Mouse (Mus musculus): ENCODE results near the gene Snai3. TPM values are rescaled to one million over a fixed set of nuclear protein-coding genes. Genes with fewer than 3 reads are reported as not detected.

The Snai3 gene
- polyA plus RNA-seq, 1 experiment from 2014 or later: 0.51 TPM

DNA sequence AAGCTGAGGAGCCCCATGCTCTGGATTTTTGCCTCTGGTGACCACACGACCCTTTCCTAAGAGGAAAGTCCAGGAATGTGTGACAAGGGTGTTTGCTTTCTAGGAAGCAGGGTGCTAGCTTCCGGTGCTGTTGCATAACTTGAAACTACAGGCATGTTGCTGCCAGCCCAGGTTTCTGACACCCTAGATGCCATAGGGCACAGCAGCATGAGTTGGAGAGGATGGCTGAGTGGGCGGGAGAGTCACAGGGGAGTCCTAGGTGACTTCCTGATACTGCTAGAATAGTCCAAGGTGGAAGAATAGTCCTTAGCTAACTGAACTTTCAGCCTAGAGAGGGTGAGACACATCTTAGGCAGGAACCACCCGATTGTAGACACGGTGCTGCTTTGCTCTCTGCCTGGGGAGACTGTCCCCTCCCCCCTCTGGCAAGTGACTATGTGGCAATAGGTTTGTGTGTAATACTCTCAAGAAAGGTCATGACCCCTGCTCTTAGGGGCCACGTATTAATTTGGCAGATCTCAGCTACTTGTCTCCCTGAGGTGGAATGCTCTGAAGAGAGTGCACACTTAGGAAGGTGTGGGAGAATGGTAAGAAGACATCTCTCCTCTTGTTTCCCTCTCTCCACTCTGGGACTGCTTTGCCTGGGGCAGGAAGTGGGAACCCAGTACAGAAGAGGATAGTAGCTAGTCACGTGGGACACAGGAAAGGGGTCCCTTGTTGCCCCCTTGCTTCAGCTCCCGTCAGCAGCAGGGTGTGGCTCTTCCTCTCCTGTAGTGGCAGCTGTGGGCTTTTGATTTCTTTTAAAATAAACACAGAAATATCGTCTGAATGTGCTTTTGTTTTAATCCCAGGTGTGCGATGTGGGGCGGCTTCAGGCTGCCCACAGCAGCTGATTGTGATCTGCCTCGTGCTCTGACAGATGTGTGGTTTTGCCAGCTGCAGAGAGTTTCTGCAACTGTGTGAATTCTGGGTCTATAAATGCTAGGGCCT lies 3.4 kb upstream of the Snai3 start:
- no peak overlapping the region for H3K27ac ChIP-seq (ENCODE audit: low read depth, low read length)
- H3K4me1 ChIP-seq (ENCODE audit: control insufficient read depth, insufficient read depth, low read length): peaks cover 9% of the 10 kb centered on the region; the same call in 1 of the 2 replicates
- peaks cover 21% of the 10 kb centered on the region for H3K27me3 ChIP-seq (ENCODE audit: control insufficient read depth, insufficient read depth, low read length)
- peaks cover 21% of the 10 kb centered on the region for H3K36me3 ChIP-seq (ENCODE audit: control insufficient read depth, insufficient read depth, low read length)
- no peak overlapping the region for H3K9ac ChIP-seq (ENCODE audit: low read depth, low read length)
- no peak for ATAC-seq (ENCODE audit: low FRiP score, low TSS enrichment)
- no peaks in the 10 kb centered on the region for H3K9me3 ChIP-seq (ENCODE audit: control insufficient read depth, low read length)
- WGBS: 60% methylated on average over 12 of the region's 12 CpGs
- H3K4me2 ChIP-seq (replicated peaks; ENCODE audit: low read depth, low read length): no peak overlapping the region
- no peak overlapping the region for H3K4me3 ChIP-seq (ENCODE audit: low read length)

DNA sequence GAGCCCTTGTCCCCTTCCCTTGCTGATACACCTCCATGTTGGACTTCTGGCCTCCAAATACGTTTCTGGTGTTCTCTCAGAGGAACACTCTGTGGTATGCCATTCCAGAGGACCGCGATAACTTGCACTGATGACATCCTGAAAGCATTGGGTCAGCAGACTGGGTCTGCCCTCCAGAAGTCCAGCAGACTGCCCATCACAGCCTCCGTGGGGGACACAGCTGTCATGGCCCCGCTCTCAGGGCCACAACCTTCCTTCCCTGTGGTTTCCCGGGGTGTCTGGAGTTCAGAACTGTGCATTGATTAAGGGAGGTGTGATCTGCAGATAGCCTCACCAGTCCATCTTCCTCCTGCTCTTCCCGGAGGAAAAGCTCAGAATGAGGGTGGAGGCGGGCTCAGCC lies 2.0 kb upstream of the Snai3 start:
- Histone ChIP-seq H3K4me1 (ENCODE audit: control insufficient read depth, insufficient read depth, low read length) (peaks cover 9% of the 10 kb centered on the region; the same call in 1 of the 2 replicates), H3K9ac (ENCODE audit: low read depth, low read length) (no peak overlapping the region), H3K4me2 (replicated peaks; ENCODE audit: low read depth, low read length) (no peak overlapping the region), H3K27me3 (ENCODE audit: control insufficient read depth, insufficient read depth, low read length) (peaks cover 26% of the 10 kb centered on the region), H3K27ac (ENCODE audit: low read depth, low read length) (no peak overlapping the region), H3K4me3 (ENCODE audit: low read length) (no peak overlapping the region), H3K36me3 (ENCODE audit: control insufficient read depth, insufficient read depth, low read length) (peaks cover 10% of the 10 kb centered on the region), H3K9me3 (ENCODE audit: control insufficient read depth, low read length) (no peaks in the 10 kb centered on the region)
- WGBS: 71% methylated on average over 8 of the region's 8 CpGs
- no peak for ATAC-seq (ENCODE audit: low FRiP score, low TSS enrichment)

DNA sequence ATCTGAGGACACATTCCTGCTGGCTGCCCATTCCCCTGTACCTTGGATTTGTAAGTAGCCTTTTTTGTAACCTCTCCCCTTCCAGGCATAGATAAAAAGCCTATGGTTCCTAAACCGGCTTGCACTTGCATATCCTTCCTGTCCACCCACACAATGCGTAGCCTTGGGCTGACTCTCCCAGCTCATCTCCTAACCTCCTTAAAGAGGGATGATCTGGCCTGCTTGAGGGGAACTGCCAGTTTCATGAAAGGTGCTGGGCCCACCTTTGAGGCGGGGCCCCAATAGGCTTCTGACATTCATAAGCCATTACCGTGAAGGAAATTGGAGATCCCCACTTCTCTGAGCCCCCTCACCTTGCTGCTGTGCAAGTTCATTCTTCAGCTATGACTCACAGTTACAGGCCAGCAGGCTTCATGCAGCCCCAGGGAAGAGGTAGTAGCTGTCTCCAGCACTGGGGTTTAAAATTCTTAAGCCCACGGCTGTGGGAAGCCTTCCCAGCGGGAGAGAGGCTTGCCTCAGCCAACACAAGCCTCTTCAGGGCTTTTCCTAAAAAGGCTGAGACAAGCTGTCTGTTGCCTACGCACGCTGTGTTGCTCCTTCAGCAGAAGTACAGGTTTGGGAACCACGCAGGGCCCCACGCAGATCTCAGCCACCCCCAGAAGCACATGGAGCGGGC lies 1.1 kb upstream of the Snai3 start:
- H3K27me3 ChIP-seq (ENCODE audit: control insufficient read depth, insufficient read depth, low read length): peaks cover 30% of the 10 kb centered on the region
- no peak overlapping the region for H3K9ac ChIP-seq (ENCODE audit: low read depth, low read length)
- H3K9me3 ChIP-seq (ENCODE audit: control insufficient read depth, low read length): no peaks in the 10 kb centered on the region
- 67% methylated on average over 11 of the region's 11 CpGs for WGBS
- no peak for ATAC-seq (ENCODE audit: low FRiP score, low TSS enrichment)
- no peak overlapping the region for H3K4me2 ChIP-seq (replicated peaks; ENCODE audit: low read depth, low read length)
- H3K4me1 ChIP-seq (ENCODE audit: control insufficient read depth, insufficient read depth, low read length): peaks cover 9% of the 10 kb centered on the region; the same call in 1 of the 2 replicates
- peaks cover under 1% of the 10 kb centered on the region for H3K36me3 ChIP-seq (ENCODE audit: control insufficient read depth, insufficient read depth, low read length)
- H3K4me3 ChIP-seq (ENCODE audit: low read length): no peak overlapping the region
- no peak overlapping the region for H3K27ac ChIP-seq (ENCODE audit: low read depth, low read length)

DNA sequence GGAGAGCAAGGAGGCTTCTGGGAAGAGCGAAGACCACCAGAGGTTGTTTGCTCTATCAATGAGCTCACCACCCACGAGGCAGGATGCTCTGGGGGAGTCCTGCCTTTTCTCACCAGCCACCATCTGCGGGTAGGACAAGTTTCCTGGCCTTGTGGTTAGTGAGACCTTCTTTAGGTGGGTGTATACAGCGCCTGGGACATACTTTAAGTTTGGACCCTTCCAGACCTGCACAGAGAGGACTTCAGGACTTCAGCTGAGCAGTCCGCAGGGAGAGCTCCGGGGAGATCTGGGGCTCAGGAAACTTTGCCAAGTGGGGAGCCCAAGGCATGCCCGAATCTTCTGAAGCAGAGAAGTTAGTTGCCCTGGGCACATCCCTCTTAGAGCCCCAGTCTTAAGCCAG lies 543 bp downstream of the Snai3 start:
- peak overlapping the region; percentile 37 for H3K4me3 ChIP-seq (ENCODE audit: low read length)
- no peak for ATAC-seq (ENCODE audit: low FRiP score, low TSS enrichment)
- H3K27ac ChIP-seq (ENCODE audit: low read depth, low read length): no peak overlapping the region
- peaks cover 9% of the 10 kb centered on the region; the same call in 1 of the 2 replicates for H3K4me1 ChIP-seq (ENCODE audit: control insufficient read depth, insufficient read depth, low read length)
- WGBS: 29% methylated on average over 7 of the region's 7 CpGs
- H3K27me3 ChIP-seq (ENCODE audit: control insufficient read depth, insufficient read depth, low read length): peaks cover 30% of the 10 kb centered on the region
- H3K4me2 ChIP-seq (replicated peaks; ENCODE audit: low read depth, low read length): peak overlapping the region; percentile 71
- no peaks in the 10 kb centered on the region for H3K36me3 ChIP-seq (ENCODE audit: control insufficient read depth, insufficient read depth, low read length)
- 0 out of 2 replicates have a peak overlapping the region, but pooled peaks have one; percentile 42 for H3K9ac ChIP-seq (ENCODE audit: low read depth, low read length)
- no peaks in the 10 kb centered on the region for H3K9me3 ChIP-seq (ENCODE audit: control insufficient read depth, low read length)

DNA sequence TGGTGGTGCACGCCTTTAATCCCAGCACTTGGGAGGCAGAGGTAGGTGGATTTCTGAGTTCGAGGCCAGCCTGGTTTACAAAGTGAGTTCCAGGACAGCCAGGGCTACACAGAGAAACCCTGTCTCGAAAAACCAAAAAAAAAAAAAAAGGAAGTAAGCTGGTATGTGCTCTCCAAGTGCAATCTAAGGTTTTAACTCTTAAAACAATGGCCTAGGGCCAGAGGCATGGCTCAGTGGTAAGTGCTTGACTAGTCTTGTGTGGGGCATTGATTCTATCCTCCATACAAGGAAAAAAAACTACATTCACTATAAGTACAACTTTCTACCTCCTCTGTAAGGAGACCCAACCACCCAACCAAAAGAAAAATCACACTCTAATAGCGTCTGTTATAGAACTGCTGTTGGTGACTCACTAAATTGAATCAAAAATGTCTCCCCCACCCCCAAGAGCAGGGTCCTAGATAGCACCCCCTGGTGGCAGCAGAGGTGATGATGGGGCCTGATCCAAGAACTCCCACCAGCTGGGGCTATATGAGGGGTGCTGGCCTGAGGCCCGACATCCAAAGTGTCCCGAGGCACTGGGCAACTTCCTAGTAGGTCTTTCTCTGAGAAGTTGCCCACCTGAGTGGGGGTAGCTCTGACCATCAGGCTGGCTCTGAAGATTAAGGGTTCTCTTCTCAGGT lies 1.2 kb downstream of the Snai3 start:
- Histone ChIP-seq H3K9me3 (ENCODE audit: control insufficient read depth, low read length) (no peaks in the 10 kb centered on the region), H3K27me3 (ENCODE audit: control insufficient read depth, insufficient read depth, low read length) (peaks cover 30% of the 10 kb centered on the region)

DNA sequence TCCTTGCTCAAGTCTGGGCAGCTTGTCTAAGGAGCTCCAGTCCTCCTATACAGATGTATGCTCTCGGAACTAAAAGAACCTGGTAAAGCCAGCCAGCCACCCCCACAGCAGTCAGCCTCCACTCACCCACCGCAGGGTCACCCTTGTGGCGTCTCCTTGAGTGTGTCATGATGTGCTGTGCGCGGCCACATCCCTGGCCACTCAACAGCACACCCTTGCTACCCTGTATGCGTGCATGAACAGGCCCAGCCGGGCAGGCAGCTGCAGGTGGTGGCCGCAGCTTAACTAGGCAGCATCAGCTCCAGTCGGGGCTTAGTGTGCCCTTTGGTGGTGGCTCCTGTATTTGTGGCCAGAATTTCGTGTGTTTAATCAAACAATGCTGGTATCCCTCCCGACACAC lies 3.4 kb downstream of the Snai3 start:
- no peaks in the 10 kb centered on the region for H3K36me3 ChIP-seq (ENCODE audit: control insufficient read depth, insufficient read depth, low read length)
- H3K9me3 ChIP-seq (ENCODE audit: control insufficient read depth, low read length): no peaks in the 10 kb centered on the region
- H3K27ac ChIP-seq (ENCODE audit: low read depth, low read length): no peak overlapping the region
- no peak overlapping the region for H3K9ac ChIP-seq (ENCODE audit: low read depth, low read length)
- peaks cover 9% of the 10 kb centered on the region; the same call in 1 of the 2 replicates for H3K4me1 ChIP-seq (ENCODE audit: control insufficient read depth, insufficient read depth, low read length)
- no peak overlapping the region for H3K4me2 ChIP-seq (replicated peaks; ENCODE audit: low read depth, low read length)
- peaks cover 30% of the 10 kb centered on the region for H3K27me3 ChIP-seq (ENCODE audit: control insufficient read depth, insufficient read depth, low read length)
- WGBS: 78% methylated on average over 11 of the region's 11 CpGs
- no peak for ATAC-seq (ENCODE audit: low FRiP score, low TSS enrichment)
- no peak overlapping the region for H3K4me3 ChIP-seq (ENCODE audit: low read length)

More for the DNA sequence above, 1.2 kb downstream of the Snai3 start:
- H3K27ac ChIP-seq (ENCODE audit: low read depth, low read length): no peak overlapping the region
- no peak overlapping the region for H3K9ac ChIP-seq (ENCODE audit: low read depth, low read length)
- no peak overlapping the region for H3K4me3 ChIP-seq (ENCODE audit: low read length)
- no peak for ATAC-seq (ENCODE audit: low FRiP score, low TSS enrichment)
- H3K4me2 ChIP-seq (replicated peaks; ENCODE audit: low read depth, low read length): no peak overlapping the region
- 53% methylated on average over 5 of the region's 6 CpGs for WGBS
- no peaks in the 10 kb centered on the region for H3K36me3 ChIP-seq (ENCODE audit: control insufficient read depth, insufficient read depth, low read length)
- H3K4me1 ChIP-seq (ENCODE audit: control insufficient read depth, insufficient read depth, low read length): peaks cover 9% of the 10 kb centered on the region; the same call in 1 of the 2 replicates

DNA sequence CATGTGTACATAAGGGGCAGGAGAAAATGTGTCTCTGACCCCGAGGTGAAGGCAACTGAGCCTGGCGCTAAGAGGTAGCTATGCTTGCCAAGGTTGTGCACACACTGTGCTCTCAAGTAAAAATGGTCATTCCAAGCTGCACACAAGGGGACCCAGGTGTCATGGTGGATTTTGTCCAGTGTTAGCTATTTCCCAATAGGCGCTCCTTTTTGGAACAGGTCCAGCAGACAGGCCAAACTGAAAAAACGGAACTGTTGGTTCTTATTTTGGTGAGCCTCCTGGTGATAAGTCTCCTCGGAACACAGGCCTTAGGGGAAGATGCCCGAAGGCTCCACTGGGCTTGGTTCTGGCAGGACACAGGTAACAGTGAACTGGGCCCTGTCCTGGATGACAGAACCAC lies 6.1 kb downstream of the Snai3 start:
- Histone ChIP-seq H3K4me3 (ENCODE audit: low read length) (no peak overlapping the region), H3K9me3 (ENCODE audit: control insufficient read depth, low read length) (no peaks in the 10 kb centered on the region), H3K27ac (ENCODE audit: low read depth, low read length) (no peak overlapping the region), H3K9ac (ENCODE audit: low read depth, low read length) (no peak overlapping the region), H3K27me3 (ENCODE audit: control insufficient read depth, insufficient read depth, low read length) (peaks cover 12% of the 10 kb centered on the region), H3K4me2 (replicated peaks; ENCODE audit: low read depth, low read length) (no peak overlapping the region), H3K36me3 (ENCODE audit: control insufficient read depth, insufficient read depth, low read length) (no peaks in the 10 kb centered on the region), H3K4me1 (ENCODE audit: control insufficient read depth, insufficient read depth, low read length) (0 out of 2 replicates have a peak, but pooled peaks cover 2% of the 10 kb centered on the region)
- ATAC-seq (ENCODE audit: low FRiP score, low TSS enrichment): no peak
- WGBS: 86% methylated on average over 6 of the region's 6 CpGs

DNA sequence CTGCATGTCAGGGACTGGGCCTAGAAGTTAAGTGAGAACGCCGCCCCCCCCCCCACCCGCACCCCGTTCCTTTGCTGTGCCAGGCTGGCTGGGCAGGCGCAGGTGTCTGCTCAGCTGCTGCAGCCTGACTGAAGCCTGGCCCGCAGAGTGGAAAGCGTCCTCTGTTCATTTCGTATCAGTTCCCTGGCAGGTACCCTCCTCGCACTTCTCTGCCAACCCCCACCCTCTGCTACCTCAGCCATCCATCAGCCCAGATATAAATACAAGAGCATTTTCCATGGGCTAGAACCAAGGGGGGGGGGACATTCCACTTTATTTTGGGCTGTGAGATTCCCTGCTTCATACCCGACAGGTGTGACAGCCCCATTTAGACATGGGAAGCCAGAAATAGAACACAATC lies 8.4 kb downstream of the Snai3 start:
- no peaks in the 10 kb centered on the region for H3K36me3 ChIP-seq (ENCODE audit: control insufficient read depth, insufficient read depth, low read length)
- no peaks in the 10 kb centered on the region for H3K9me3 ChIP-seq (ENCODE audit: control insufficient read depth, low read length)
- H3K27me3 ChIP-seq (ENCODE audit: control insufficient read depth, insufficient read depth, low read length): peaks cover 1% of the 10 kb centered on the region; the same call in 1 of the 2 replicates
- H3K27ac ChIP-seq (ENCODE audit: low read depth, low read length): no peak overlapping the region
- ATAC-seq (ENCODE audit: low FRiP score, low TSS enrichment): no peak
- H3K9ac ChIP-seq (ENCODE audit: low read depth, low read length): no peak overlapping the region
- H3K4me1 ChIP-seq (ENCODE audit: control insufficient read depth, insufficient read depth, low read length): 0 out of 2 replicates have a peak, but pooled peaks cover 2% of the 10 kb centered on the region
- H3K4me3 ChIP-seq (ENCODE audit: low read length): no peak overlapping the region
- 88% methylated on average over 10 of the region's 10 CpGs for WGBS
- H3K4me2 ChIP-seq (replicated peaks; ENCODE audit: low read depth, low read length): no peak overlapping the region
